Mouse (Mus musculus): ENCODE results near the gene Mpo.
A peak's percentile ranks its signal among the peaks of the same experiment; 100 is the strongest.

Mpo gene

GRCm38 (mm10) chr11:87793460-87793859 is at the start of gene Mpo:
Gene Mpo (plus strand): TSS chr11:87793581.
- no peak for DNase-seq (ENCODE audit: extremely low read depth, low read depth)

- no peak for DNase-seq (ENCODE audit: extremely low read depth, low read depth)
Observed at GRCm38 (mm10) chr11:87743691-87744090, 49.7 kb upstream of the Mpo start.

GRCm38 (mm10) chr11:87744964-87745363 is 48.4 kb upstream of the Mpo start:
- no peak for DNase-seq (ENCODE audit: extremely low read depth, low read depth)

- DNase-seq (ENCODE audit: extremely low read depth, low read depth): no peak
Observed at GRCm38 (mm10) chr11:87745632-87746555, 47.5 kb upstream of the Mpo start.

GRCm38 (mm10) chr11:87747312-87747711 is 46.1 kb upstream of the Mpo start:
- DNase-seq (ENCODE audit: extremely low read depth, low read depth): no peak

- DNase-seq (ENCODE audit: extremely low read depth, low read depth): no peak
Observed at GRCm38 (mm10) chr11:87747716-87748115, 45.7 kb upstream of the Mpo start.

GRCm38 (mm10) chr11:87748132-87749119 is 45.0 kb upstream of the Mpo start:
- peak; percentile 87 for DNase-seq (ENCODE audit: extremely low read depth, low read depth)

- peak; percentile 97 for DNase-seq (ENCODE audit: extremely low read depth, low read depth)
Observed at GRCm38 (mm10) chr11:87749192-87750042, 44.0 kb upstream of the Mpo start.

GRCm38 (mm10) chr11:87750043-87750421 is 43.3 kb upstream of the Mpo start:
- DNase-seq (ENCODE audit: extremely low read depth, low read depth): peak; percentile 77

GRCm38 (mm10) chr11:87750521-87750920 is 42.9 kb upstream of the Mpo start:
- DNase-seq (ENCODE audit: extremely low read depth, low read depth): no peak

- no peak for DNase-seq (ENCODE audit: extremely low read depth, low read depth)
Observed at GRCm38 (mm10) chr11:87751031-87751430, 42.4 kb upstream of the Mpo start.

GRCm38 (mm10) chr11:87751491-87751966 is 41.9 kb upstream of the Mpo start:
- DNase-seq (ENCODE audit: extremely low read depth, low read depth): peak; percentile 96

GRCm38 (mm10) chr11:87752307-87752706 is 41.1 kb upstream of the Mpo start:
- DNase-seq (ENCODE audit: extremely low read depth, low read depth): no peak

- DNase-seq (ENCODE audit: extremely low read depth, low read depth): no peak
Observed at GRCm38 (mm10) chr11:87753255-87753654, 40.1 kb upstream of the Mpo start.

- DNase-seq (ENCODE audit: extremely low read depth, low read depth): peak; percentile 77
Observed at GRCm38 (mm10) chr11:87753891-87754501, 39.4 kb upstream of the Mpo start.

- DNase-seq (ENCODE audit: extremely low read depth, low read depth): peak; percentile 87
Observed at GRCm38 (mm10) chr11:87754603-87755002, 38.8 kb upstream of the Mpo start.

GRCm38 (mm10) chr11:87755360-87756017 is 37.9 kb upstream of the Mpo start:
- DNase-seq (ENCODE audit: extremely low read depth, low read depth): peak; percentile 95

- no peak for DNase-seq (ENCODE audit: extremely low read depth, low read depth)
Observed at GRCm38 (mm10) chr11:87756251-87756820, 37.0 kb upstream of the Mpo start.

Measured in MEL-GATA-1-ER (cell line).